Mouse (Mus musculus): ENCODE measurements around the gene Olfr1513. TPM values are rescaled to one million over a fixed set of nuclear protein-coding genes. Genes with fewer than 3 reads are reported as not detected.

Olfr1513 gene
- polyA plus RNA-seq, 2 experiments: not detected

- Histone ChIP-seq H3K27ac (replicated peaks; ENCODE audit: low read depth, low read length) (no peak overlapping the region), H3K4me1 (ENCODE audit: control insufficient read depth, insufficient read depth, low read length) (no peaks in the 10 kb centered on the region), H3K9ac (ENCODE audit: low read depth, low read length, severe bottlenecking) (peak overlapping the region; percentile 44), H3K36me3 (ENCODE audit: control insufficient read depth, insufficient read depth, low read length) (no peaks in the 10 kb centered on the region), H3K9me3 (ENCODE audit: control insufficient read depth, low read length) (no peaks in the 10 kb centered on the region), H3K4me2 (replicated peaks; ENCODE audit: low read depth, low read length, severe bottlenecking) (peak overlapping the region; percentile 68), H3K4me3 (replicated peaks; ENCODE audit: low read length) (peak overlapping the region; percentile 40), H3K27me3 (ENCODE audit: control insufficient read depth, insufficient read depth, low read length) (peaks cover 31% of the 10 kb centered on the region)
- WGBS: 5% methylated on average over 14 of the region's 14 CpGs
- peak; percentile 62 for ATAC-seq (ENCODE audit: low FRiP score, low read depth)
- TF ChIP-seq POLR2A (IDR thresholded peaks at IDR 0.05; ENCODE audit: borderline replicate concordance, extremely low read depth, insufficient read depth, insufficient read length): no peak
- DNase-seq (ENCODE audit: low spot score): peak; percentile 4
Measured at GRCm38 (mm10) chr14:52327375-52327901, 28.8 kb downstream of the Olfr1513 start.

DNA sequence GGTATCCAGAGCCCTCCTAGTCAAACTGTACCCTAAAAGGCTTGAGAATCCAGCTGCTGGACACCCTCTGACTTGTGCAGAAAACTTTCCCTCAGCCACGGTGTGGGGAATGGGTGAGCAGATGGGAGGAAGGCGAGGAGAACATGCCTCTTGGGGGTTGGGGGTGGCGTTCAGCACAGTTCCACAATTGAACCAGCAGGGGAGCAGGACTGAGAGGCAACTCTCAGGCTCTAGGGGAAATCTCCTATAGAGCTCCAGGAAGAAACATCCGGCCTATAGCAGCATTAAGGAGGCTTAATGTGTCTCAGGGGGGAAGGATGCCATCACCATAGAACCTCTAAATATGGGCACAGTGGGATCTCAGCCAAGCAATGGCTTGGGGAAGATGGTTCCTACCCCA lies 30.3 kb downstream of the Olfr1513 start:
- ATAC-seq (ENCODE audit: low FRiP score, low read depth) (no peak), DNase-seq (ENCODE audit: low spot score) (peak; percentile 20)
- peaks cover 31% of the 10 kb centered on the region for H3K27me3 ChIP-seq (ENCODE audit: control insufficient read depth, insufficient read depth, low read length)
- H3K4me3 ChIP-seq (replicated peaks; ENCODE audit: low read length): no peak overlapping the region
- no peaks in the 10 kb centered on the region for H3K36me3 ChIP-seq (ENCODE audit: control insufficient read depth, insufficient read depth, low read length)
- H3K27ac ChIP-seq (replicated peaks; ENCODE audit: low read depth, low read length): no peak overlapping the region
- no peaks in the 10 kb centered on the region for H3K4me1 ChIP-seq (ENCODE audit: control insufficient read depth, insufficient read depth, low read length)
- 9% methylated on average over 4 of the region's 4 CpGs for WGBS
- H3K9me3 ChIP-seq (ENCODE audit: control insufficient read depth, low read length): no peaks in the 10 kb centered on the region
- no peak overlapping the region for H3K4me2 ChIP-seq (replicated peaks; ENCODE audit: low read depth, low read length, severe bottlenecking)
- TF ChIP-seq POLR2A (IDR thresholded peaks at IDR 0.05; ENCODE audit: borderline replicate concordance, extremely low read depth, insufficient read depth, insufficient read length): no peak
- H3K9ac ChIP-seq (ENCODE audit: low read depth, low read length, severe bottlenecking): no peak overlapping the region

- peaks cover 7% of the 10 kb centered on the region; the same call in 1 of the 2 replicates for H3K36me3 ChIP-seq (ENCODE audit: control insufficient read depth, insufficient read depth, low read length)
- H3K9ac ChIP-seq (ENCODE audit: low read depth, low read length, severe bottlenecking): no peak overlapping the region
- no peak overlapping the region for H3K4me3 ChIP-seq (replicated peaks; ENCODE audit: low read length)
- no peak for ATAC-seq (ENCODE audit: low FRiP score, low read depth)
- H3K4me1 ChIP-seq (ENCODE audit: control insufficient read depth, insufficient read depth, low read length): peaks cover 13% of the 10 kb centered on the region
- WGBS: 66% methylated on average over 6 of the region's 6 CpGs
- DNase-seq (ENCODE audit: low spot score): no peak
- H3K27me3 ChIP-seq (ENCODE audit: control insufficient read depth, insufficient read depth, low read length): no peaks in the 10 kb centered on the region
- no peaks in the 10 kb centered on the region for H3K9me3 ChIP-seq (ENCODE audit: control insufficient read depth, low read length)
- no peak overlapping the region for H3K27ac ChIP-seq (replicated peaks; ENCODE audit: low read depth, low read length)
- H3K4me2 ChIP-seq (replicated peaks; ENCODE audit: low read depth, low read length, severe bottlenecking): no peak overlapping the region
- no peak for TF ChIP-seq POLR2A (IDR thresholded peaks at IDR 0.05; ENCODE audit: borderline replicate concordance, extremely low read depth, insufficient read depth, insufficient read length)
Measured at GRCm38 (mm10) chr14:52319361-52319760, 36.8 kb downstream of the Olfr1513 start.

DNA sequence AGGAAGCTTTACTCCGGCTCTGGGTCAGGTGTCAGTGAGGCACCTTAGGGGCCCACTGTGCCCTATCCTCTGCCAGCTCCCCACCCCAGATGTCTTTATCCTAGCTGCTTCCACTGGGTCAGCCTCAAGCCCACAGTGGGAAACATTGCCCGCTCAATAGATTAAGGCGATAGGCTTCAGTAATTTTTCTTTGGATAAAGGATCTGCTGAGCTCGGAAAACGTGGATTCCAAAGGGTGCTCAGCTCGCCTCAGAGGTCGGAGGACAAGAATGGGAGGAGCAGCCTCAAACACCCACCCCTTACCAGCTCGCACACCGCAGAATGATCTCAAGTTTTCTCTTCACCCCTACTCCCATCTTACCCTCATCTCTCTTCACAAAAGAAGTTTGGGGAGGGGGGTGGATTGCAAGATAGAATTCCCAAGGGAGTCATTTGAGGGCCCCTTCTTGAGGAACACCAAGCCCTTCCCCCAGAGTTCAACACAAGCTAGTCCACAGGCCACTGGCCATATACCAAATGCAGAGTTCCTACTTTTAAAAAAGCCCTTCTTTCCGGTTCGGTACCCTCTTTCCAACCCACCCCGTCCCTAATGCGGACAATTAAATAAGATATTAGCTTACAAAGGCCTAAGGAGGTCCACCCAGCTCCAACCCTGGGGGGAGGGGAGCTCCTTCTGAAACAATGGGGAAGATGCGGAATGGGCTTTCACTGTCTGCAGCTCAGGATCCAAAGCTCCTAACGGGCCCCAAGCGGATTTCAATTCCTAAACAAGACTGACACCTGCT lies 39.6 kb downstream of the Olfr1513 start:
- H3K9me3 ChIP-seq (ENCODE audit: control insufficient read depth, low read length): no peaks in the 10 kb centered on the region
- H3K9ac ChIP-seq (ENCODE audit: low read depth, low read length, severe bottlenecking): peak overlapping the region; percentile 92
- peak overlapping the region; percentile 77 for H3K4me2 ChIP-seq (replicated peaks; ENCODE audit: low read depth, low read length, severe bottlenecking)
- H3K27me3 ChIP-seq (ENCODE audit: control insufficient read depth, insufficient read depth, low read length): no peaks in the 10 kb centered on the region
- peaks cover 34% of the 10 kb centered on the region for H3K36me3 ChIP-seq (ENCODE audit: control insufficient read depth, insufficient read depth, low read length)
- DNase-seq (ENCODE audit: low spot score) (peak; percentile 25), ATAC-seq (ENCODE audit: low FRiP score, low read depth) (peak; percentile 64)
- peak overlapping the region; percentile 88 for H3K27ac ChIP-seq (replicated peaks; ENCODE audit: low read depth, low read length)
- H3K4me1 ChIP-seq (ENCODE audit: control insufficient read depth, insufficient read depth, low read length): peaks cover 13% of the 10 kb centered on the region
- 13% methylated on average over 16 of the region's 16 CpGs for WGBS
- peak overlapping the region; percentile 86 for H3K4me3 ChIP-seq (replicated peaks; ENCODE audit: low read length)
- no peak for TF ChIP-seq POLR2A (IDR thresholded peaks at IDR 0.05; ENCODE audit: borderline replicate concordance, extremely low read depth, insufficient read depth, insufficient read length)

DNA sequence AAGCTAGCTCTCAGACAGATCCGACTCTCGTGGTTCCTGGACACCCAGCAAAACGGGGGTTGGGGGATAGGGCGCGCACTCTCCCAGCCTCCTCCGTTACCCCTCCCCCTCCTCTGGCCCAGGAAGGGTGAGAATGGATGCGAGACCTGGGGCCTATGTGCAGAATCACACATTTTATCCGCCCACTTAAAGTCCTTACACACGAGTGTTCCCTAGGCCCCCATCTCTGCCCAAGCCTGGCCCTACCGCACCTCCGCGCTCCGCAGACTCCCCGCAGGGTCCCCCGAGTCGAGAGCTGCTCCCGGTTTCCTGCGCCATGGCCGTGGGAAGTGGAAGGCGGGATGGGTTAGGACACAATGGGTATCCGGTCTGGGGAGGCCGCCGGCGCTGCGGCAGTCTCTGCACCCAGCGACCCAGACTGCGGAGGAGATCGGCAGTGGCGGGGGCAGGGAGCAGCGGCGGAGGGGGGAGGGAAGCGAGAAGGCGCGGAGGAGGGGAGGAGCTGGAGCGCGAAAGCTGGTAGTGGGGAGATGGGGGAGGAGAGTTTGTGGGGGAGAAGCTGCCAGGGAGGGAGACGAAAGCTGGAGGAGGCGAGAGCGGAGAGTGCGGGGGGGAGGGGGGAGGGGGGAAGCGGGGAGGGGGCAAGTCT lies 40.3 kb downstream of the Olfr1513 start:
- peak overlapping the region; percentile 86 for H3K4me3 ChIP-seq (replicated peaks; ENCODE audit: low read length)
- TF ChIP-seq POLR2A (IDR thresholded peaks at IDR 0.05; ENCODE audit: borderline replicate concordance, extremely low read depth, insufficient read depth, insufficient read length): peak; percentile 71; the same call in 1 of the 2 replicates
- peaks cover 39% of the 10 kb centered on the region for H3K36me3 ChIP-seq (ENCODE audit: control insufficient read depth, insufficient read depth, low read length)
- no peaks in the 10 kb centered on the region for H3K9me3 ChIP-seq (ENCODE audit: control insufficient read depth, low read length)
- ATAC-seq (ENCODE audit: low FRiP score, low read depth) (peak; percentile 84), DNase-seq (ENCODE audit: low spot score) (peak; percentile 76)
- peak overlapping the region; percentile 77 for H3K4me2 ChIP-seq (replicated peaks; ENCODE audit: low read depth, low read length, severe bottlenecking)
- H3K27ac ChIP-seq (replicated peaks; ENCODE audit: low read depth, low read length): peak overlapping the region; percentile 88
- no peaks in the 10 kb centered on the region for H3K27me3 ChIP-seq (ENCODE audit: control insufficient read depth, insufficient read depth, low read length)
- under 1% methylated on average over 35 of the region's 41 CpGs for WGBS
- peak overlapping the region; percentile 92 for H3K9ac ChIP-seq (ENCODE audit: low read depth, low read length, severe bottlenecking)
- peaks cover 13% of the 10 kb centered on the region for H3K4me1 ChIP-seq (ENCODE audit: control insufficient read depth, insufficient read depth, low read length)

All from limb, embryonic 14.5 days (tissue).